Mouse (Mus musculus): Measurements from ENCODE around the gene Defa32.
"Not testable (repeated sequence)": the region's sequence is repeated elsewhere in the genome, so short reads cannot be mapped to it uniquely, and the experiment has no call there.

Gene Defa32

GRCm38 (mm10) chr8:21528732-21529131 lies at the start of gene Defa32:
Gene Defa32, plus strand, starts transcription at chr8:21529032.
- not testable (repeated sequence) for DNase-seq (ENCODE audit: low spot score)

DNA sequence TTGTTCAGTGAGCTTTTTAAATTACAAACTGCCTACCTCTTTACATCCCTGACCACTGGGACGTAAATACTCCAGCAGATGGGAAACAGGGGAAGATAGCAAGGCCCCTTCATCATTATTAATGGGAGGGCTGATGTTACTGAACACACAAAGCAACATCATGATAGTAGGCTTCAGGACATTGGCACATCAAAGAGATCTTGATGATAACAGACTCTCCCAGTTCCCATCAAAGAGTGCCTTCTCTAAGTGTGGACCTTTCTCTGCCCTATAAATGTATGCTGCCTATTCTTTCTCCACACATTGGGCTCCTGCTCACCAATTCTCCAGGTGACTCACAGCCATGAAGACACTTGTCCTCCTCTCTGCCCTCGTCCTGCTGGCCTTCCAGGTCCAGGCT lies 19.9 kb upstream of the Defa32 start, which contains the start of gene Defa20:
TSS of gene Defa20 (plus strand) at position 301 of the 400 bp plus-strand sequence.
- not testable (repeated sequence) for DNase-seq (ENCODE audit: low spot score)

DNA sequence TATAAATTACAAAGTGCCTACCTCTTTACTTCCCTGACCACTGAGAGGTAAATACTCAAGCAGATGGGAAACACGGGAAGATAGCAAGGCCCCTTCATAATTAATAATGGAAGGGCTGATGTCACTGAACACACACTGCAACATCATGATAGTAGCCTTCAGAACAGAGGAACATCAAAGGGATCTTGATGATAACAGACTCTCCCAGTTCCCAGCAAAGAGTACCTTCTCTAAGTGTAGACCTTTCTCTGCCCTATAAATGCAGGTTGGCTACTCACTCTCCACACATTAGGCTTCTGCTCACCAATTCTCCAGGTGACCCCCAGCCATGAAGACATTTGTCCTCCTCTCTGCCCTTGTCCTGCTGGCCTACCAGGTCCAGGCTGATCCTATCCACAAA lies 36.3 kb downstream of the Defa32 start, which contains the start of gene Defa37:
TSS of gene Defa37 (plus strand) at position 301 of the 400 bp plus-strand sequence.
- not testable (repeated sequence) for DNase-seq (ENCODE audit: low spot score)
